Mouse (Mus musculus): ENCODE measurements around the gene Syk.

Syk gene

GRCm38 (mm10) chr13:52582878-52583661, at the start of gene Syk:
TSS of gene Syk (plus strand) at chr13:52583173.
- DNase-seq (ENCODE audit: low spot score in 2 of 2): peak; percentile 60 to 75

- no peak for DNase-seq (ENCODE audit: low spot score in 2 of 2)
These were observed 49.3 kb upstream of the Syk start for GRCm38 (mm10) chr13:52533644-52534043.

- DNase-seq (ENCODE audit: low spot score in 2 of 2): peak; percentile 64 to 73
These were observed 47.4 kb upstream of the Syk start for GRCm38 (mm10) chr13:52535542-52535941.

GRCm38 (mm10) chr13:52537754-52538587, 45.0 kb upstream of the Syk start:
- DNase-seq (ENCODE audit: low spot score in 2 of 2): peak in 1 of 2 experiments; percentile 50

GRCm38 (mm10) chr13:52538588-52539116, 44.3 kb upstream of the Syk start:
- DNase-seq (ENCODE audit: low spot score in 2 of 2): peak; percentile 13 to 21

- no peak for DNase-seq (ENCODE audit: low spot score in 2 of 2)
These were observed 43.5 kb upstream of the Syk start for GRCm38 (mm10) chr13:52539461-52539860.

- DNase-seq (ENCODE audit: low spot score in 2 of 2): no peak
These were observed 41.5 kb upstream of the Syk start for GRCm38 (mm10) chr13:52541385-52542035.

GRCm38 (mm10) chr13:52542036-52542526, 40.9 kb upstream of the Syk start:
- DNase-seq (ENCODE audit: low spot score in 2 of 2): peak; percentile 32 to 49

GRCm38 (mm10) chr13:52542636-52543035, 40.3 kb upstream of the Syk start:
- DNase-seq (ENCODE audit: low spot score in 2 of 2): peak; percentile 37 to 73

- no peak for DNase-seq (ENCODE audit: low spot score in 2 of 2)
These were observed 36.7 kb upstream of the Syk start for GRCm38 (mm10) chr13:52546288-52546687.

GRCm38 (mm10) chr13:52550690-52551193, 32.2 kb upstream of the Syk start:
- DNase-seq (ENCODE audit: low spot score in 2 of 2): peak in 1 of 2 experiments; percentile 10

GRCm38 (mm10) chr13:52551275-52551674, 31.7 kb upstream of the Syk start:
- DNase-seq (ENCODE audit: low spot score in 2 of 2): peak; percentile 42 to 50

GRCm38 (mm10) chr13:52552822-52553477, 30.0 kb upstream of the Syk start:
- no peak for DNase-seq (ENCODE audit: low spot score in 2 of 2)

- no peak for DNase-seq (ENCODE audit: low spot score in 2 of 2)
These were observed 28.3 kb upstream of the Syk start for GRCm38 (mm10) chr13:52554722-52555121.

GRCm38 (mm10) chr13:52557421-52557820, 25.6 kb upstream of the Syk start:
- no peak for DNase-seq (ENCODE audit: low spot score in 2 of 2)

- DNase-seq (ENCODE audit: low spot score in 2 of 2): no peak
These were observed 21.4 kb upstream of the Syk start for GRCm38 (mm10) chr13:52561367-52562165.

- DNase-seq (ENCODE audit: low spot score in 2 of 2): no peak
These were observed 20.8 kb upstream of the Syk start for GRCm38 (mm10) chr13:52562166-52562571.

- DNase-seq (ENCODE audit: low spot score in 2 of 2): peak in 1 of 2 experiments; percentile 48
These were observed 17.8 kb upstream of the Syk start for GRCm38 (mm10) chr13:52565103-52565739.

GRCm38 (mm10) chr13:52566188-52566760, 16.7 kb upstream of the Syk start:
- DNase-seq (ENCODE audit: low spot score in 2 of 2): peak; percentile 43 to 50
